9 mouse cellular contexts compared by ENCODE assay signal in genomic region chrX:102081573-102082279, GRCm38 (mm10). TPM values are rescaled to one million over a fixed set of nuclear protein-coding genes. Genes with fewer than 3 reads are reported as not detected.
A peak's percentile ranks its signal among the peaks of the same experiment; 100 is the strongest.
DNase-seq lines count a peak whose midpoint lies in the region; ATAC-seq and TF ChIP-seq lines count a peak whose summit lies in the region.
"Had no signal": no experiment of that assay in that cellular context is flagged by ENCODE, and none has a peak within 500 bp of the region (broad histone marks: within the 10 kb centered on the region; RNA-seq: fewer than 3 reads in every experiment).

No protein-coding gene starts in this region.

- H3K9ac ChIP-seq in forebrain, embryonic 12.5 days = no peak overlapping the region

- H3K27ac ChIP-seq in testis, adult 2 months (ENCODE audit: control insufficient read depth, insufficient read depth, low read depth, low read length) = 0 out of 2 replicates have a peak overlapping the region, but pooled peaks have one; percentile 21
- peak overlapping the region; percentile 96 for H3K27ac ChIP-seq in forebrain, embryonic 12.5 days

- no peaks in the 10 kb centered on the region for H3K36me3 ChIP-seq in testis, adult 2 months (ENCODE audit: control insufficient read depth, insufficient read depth, low read length)
- no peaks in the 10 kb centered on the region for H3K36me3 ChIP-seq in forebrain, embryonic 12.5 days (replicated peaks)

- no peak for DNase-seq in testis, postnatal 10 days (ENCODE audit: low spot score)
- DNase-seq in mesoderm, embryonic 11.5 days (ENCODE audit: low read depth, low spot score) = peak; percentile 67
- DNase-seq in telencephalon, adult 2 months (ENCODE audit: low read depth, low spot score) = peak; percentile 21
- no peak for DNase-seq in right cerebral cortex, adult 18-20 months
- no peak for DNase-seq in ovary, postnatal 14 days (ENCODE audit: low spot score)
- DNase-seq in gastrocnemius, postnatal 36 days = no peak
- DNase-seq: kidney, postnatal 10 days had no signal

- no peak overlapping the region for H3K4me3 ChIP-seq in testis, adult 2 months (ENCODE audit: control insufficient read depth, low read depth, low read length)
- no peak overlapping the region for H3K4me3 ChIP-seq in forebrain, embryonic 12.5 days (replicated peaks)

- no peak for TF ChIP-seq CTCF in testis, adult 2 months (IDR thresholded peaks at IDR 0.05; ENCODE audit: control insufficient read depth, insufficient read depth, insufficient replicate concordance, low read depth, low read length)

- no peaks in the 10 kb centered on the region for H3K27me3 ChIP-seq in testis, adult 2 months (ENCODE audit: control insufficient read depth, insufficient read depth, low read length)
- peaks cover 37% of the 10 kb centered on the region; the same call in 1 of the 2 replicates for H3K27me3 ChIP-seq in forebrain, embryonic 12.5 days

- H3K4me2 ChIP-seq in forebrain, embryonic 12.5 days = peak overlapping the region; percentile 20

- intact Hi-C loops in gastrocnemius, postnatal 36 days (cut with DNase I) = no loop called here

- WGBS in forebrain, embryonic 12.5 days = 26% methylated on average over 7 of the region's 7 CpGs

- TF ChIP-seq POLR2A in testis, adult 2 months (IDR thresholded peaks at IDR 0.05; ENCODE audit: control insufficient read depth, low read depth, low read length) = no peak

- no peaks in the 10 kb centered on the region for H3K9me3 ChIP-seq in forebrain, embryonic 12.5 days

- no peaks in the 10 kb centered on the region for H3K4me1 ChIP-seq in testis, adult 2 months (ENCODE audit: control insufficient read depth, insufficient read depth, low read length)
- peaks cover 18% of the 10 kb centered on the region for H3K4me1 ChIP-seq in forebrain, embryonic 12.5 days

- ATAC-seq in forebrain, embryonic 12.5 days (ENCODE audit: low FRiP score) = peak; percentile 95

RNA-seq across cellular contexts. Expression of gene Rtl5, which starts 10.6 kb away (rescaled TPM):
- polyA plus RNA-seq in testis, adult 2 months (2012; rRNA removed) = 0.52 and 0.64 TPM in 2 replicates
- polyA plus RNA-seq in forebrain, embryonic 12.5 days (2016; fragmentation: Nextera tagmentation; extraction: Ambion mirVana) = 9.3 and 10.2 TPM in 2 replicates
- under 1 TPM; 0.66 to 0.81 TPM for total RNA-seq in gastrocnemius, postnatal 36 days (2021)

RNA-seq across cellular contexts. Expression of gene Pin4, which starts 37.5 kb away (rescaled TPM):
- 4.2 and 5.1 TPM in 2 replicates for polyA plus RNA-seq in testis, adult 2 months (2012; rRNA removed)
- polyA plus RNA-seq in forebrain, embryonic 12.5 days (2016; fragmentation: Nextera tagmentation; extraction: Ambion mirVana) = 82.2 and 84.4 TPM in 2 replicates
- total RNA-seq in gastrocnemius, postnatal 36 days (2021) = 10 to 100 TPM; 21.3 to 33.1 TPM

Comparison
In these comparisons a context has a peak if more than half of its experiments do, and no peak if none do; other contexts are left out.
1. DNase-seq: peak in mesoderm, embryonic 11.5 days (single experiment) and telencephalon, adult 2 months (single experiment); none in testis, postnatal 10 days (single experiment), right cerebral cortex, adult 18-20 months (single experiment), ovary, postnatal 14 days (single experiment) and gastrocnemius, postnatal 36 days (0 of 2).
2. RNA of gene Pin4, which starts 37.5 kb away (polyA plus RNA-seq): 82.2 to 84.4 TPM in forebrain, embryonic 12.5 days; 4.2 to 5.1 TPM in testis, adult 2 months; every median in the first group is over 10 times any median in the second.